Comparison of ENCODE assay signal across 9 mouse cellular contexts in genomic region chr2:13399480-13400072, GRCm38 (mm10).
DNase-seq lines count a peak whose midpoint lies in the region; ATAC-seq and TF ChIP-seq lines count a peak whose summit lies in the region.
"Had no signal": no experiment of that assay in that cellular context is flagged by ENCODE, and none has a peak within 500 bp of the region (broad histone marks: within the 10 kb centered on the region; RNA-seq: fewer than 3 reads in every experiment).

No protein-coding gene starts in this region.

- TF ChIP-seq RAD21 in CH12.LX (IDR thresholded peaks at IDR 0.05; ENCODE audit: low read depth, low read length), result no peak

- H3K4me3 ChIP-seq in intestine, postnatal 0 days (ENCODE audit: low read depth, low read length), result no peak overlapping the region
- no peak overlapping the region for H3K4me3 ChIP-seq in intestine, embryonic 16.5 days (ENCODE audit: low read length)
- no peak overlapping the region for H3K4me3 ChIP-seq in CH12.LX (replicated peaks in 1 of 3; ENCODE audit: low read depth in 2 of 3, low read length in 2 of 3, poor library complexity in 1 of 3)
- H3K4me3 ChIP-seq in forebrain, embryonic 13.5 days, result no peak overlapping the region
- no peak overlapping the region for H3K4me3 ChIP-seq in midbrain, embryonic 11.5 days (ENCODE audit: low read depth, low read length)
- H3K4me3 ChIP-seq: liver, embryonic 13.5 days had no signal

- in situ Hi-C loops in CH12.LX (cut with MboI; ENCODE audit: low pct_ligation_motif_present, low pct_unique_long_range_greater_than_20kb, low sequenced_read_pairs), result loop anchor here (10.0 kb wide), 1 partner anchor 175 kb away; the partner anchor contains the start of gene Vim

- TF ChIP-seq CTCF in intestine, postnatal 0 days (IDR thresholded peaks at IDR 0.05; ENCODE audit: low read depth), result no peak
- no peak for TF ChIP-seq CTCF in CH12.LX (conservative IDR thresholded peaks at IDR 0.05 in 1 of 2, IDR thresholded peaks at IDR 0.05 in 1 of 2; ENCODE audit: low read depth in 2 of 2, low read length in 2 of 2)

- TF ChIP-seq POLR2A in CH12.LX (IDR thresholded peaks at IDR 0.05; ENCODE audit: low read depth, low read length), result no peak

- no peaks in the 10 kb centered on the region for H3K79me2 ChIP-seq in CH12.LX (replicated peaks; ENCODE audit: control insufficient read depth, extremely low read depth, insufficient read depth, poor library complexity, severe bottlenecking)

- ATAC-seq in intestine, postnatal 0 days, result 0 out of 2 replicates have a peak, but pooled peaks have one; percentile 18
- ATAC-seq in intestine, embryonic 16.5 days, result no peak
- ATAC-seq in forebrain, embryonic 13.5 days, result peak; percentile 55
- ATAC-seq in midbrain, embryonic 11.5 days (ENCODE audit: low FRiP score), result peak; percentile 67
- ATAC-seq in megakaryocyte progenitor cell, adult 5-6 weeks (replicated peaks; ENCODE audit: poor library complexity), result no peak

- no peaks in the 10 kb centered on the region for H3K36me3 ChIP-seq in intestine, postnatal 0 days (ENCODE audit: control insufficient read depth, insufficient read depth)
- H3K36me3 ChIP-seq in intestine, embryonic 16.5 days (ENCODE audit: control insufficient read depth, insufficient read depth, low read length), result no peaks in the 10 kb centered on the region
- no peaks in the 10 kb centered on the region for H3K36me3 ChIP-seq in CH12.LX (replicated peaks in 1 of 2; ENCODE audit: control insufficient read depth in 1 of 2, insufficient read depth in 1 of 2, low read length in 1 of 2)
- H3K36me3 ChIP-seq in forebrain, embryonic 13.5 days (ENCODE audit: poor library complexity, severe bottlenecking), result no peaks in the 10 kb centered on the region
- H3K36me3 ChIP-seq in midbrain, embryonic 11.5 days (ENCODE audit: control insufficient read depth, insufficient read depth, low read length), result no peaks in the 10 kb centered on the region
- H3K36me3 ChIP-seq: liver, embryonic 13.5 days had no signal

- H3K27me3 ChIP-seq in intestine, postnatal 0 days (replicated peaks; ENCODE audit: control insufficient read depth, insufficient read depth, low read length), result no peaks in the 10 kb centered on the region
- H3K27me3 ChIP-seq in intestine, embryonic 16.5 days (replicated peaks; ENCODE audit: control insufficient read depth, insufficient read depth, low read length), result no peaks in the 10 kb centered on the region
- no peaks in the 10 kb centered on the region for H3K27me3 ChIP-seq in CH12.LX (replicated peaks)
- H3K27me3 ChIP-seq in forebrain, embryonic 13.5 days, result no peaks in the 10 kb centered on the region
- no peaks in the 10 kb centered on the region for H3K27me3 ChIP-seq in midbrain, embryonic 11.5 days (ENCODE audit: control insufficient read depth, insufficient read depth, low read length)
- H3K27me3 ChIP-seq: liver, embryonic 13.5 days had no signal

- 73% methylated on average over 5 of the region's 5 CpGs for WGBS in intestine, postnatal 0 days
- 67% methylated on average over 5 of the region's 5 CpGs for WGBS in intestine, embryonic 16.5 days
- WGBS in forebrain, embryonic 13.5 days, result 41% methylated on average over 5 of the region's 5 CpGs
- WGBS in midbrain, embryonic 11.5 days, result 62% methylated on average over 5 of the region's 5 CpGs

- no peaks in the 10 kb centered on the region for H3K9me3 ChIP-seq in intestine, postnatal 0 days (ENCODE audit: control insufficient read depth)
- H3K9me3 ChIP-seq in intestine, embryonic 16.5 days (ENCODE audit: control insufficient read depth, low read length), result no peaks in the 10 kb centered on the region
- H3K9me3 ChIP-seq in CH12.LX (replicated peaks; ENCODE audit: low read length), result no peaks in the 10 kb centered on the region
- no peaks in the 10 kb centered on the region for H3K9me3 ChIP-seq in forebrain, embryonic 13.5 days (replicated peaks)
- no peaks in the 10 kb centered on the region; the same call in 1 of the 2 replicates for H3K9me3 ChIP-seq in midbrain, embryonic 11.5 days (ENCODE audit: control insufficient read depth, low read length)
- H3K9me3 ChIP-seq: liver, embryonic 13.5 days had no signal

- no peak for DNase-seq in CH12.LX (ENCODE audit: extremely low read depth)
- no peak for DNase-seq in midbrain, embryonic 11.5 days (ENCODE audit: low spot score, missing footprints)
- DNase-seq in urinary bladder, postnatal 14 days (ENCODE audit: low spot score), result no peak
- no peak for DNase-seq in urinary bladder, postnatal 10 days (ENCODE audit: low spot score)
- DNase-seq: liver, embryonic 13.5 days had no signal

- H3K4me2 ChIP-seq in intestine, postnatal 0 days (replicated peaks; ENCODE audit: low read depth), result no peak overlapping the region
- H3K4me2 ChIP-seq in intestine, embryonic 16.5 days (ENCODE audit: low read depth, low read length), result no peak overlapping the region
- H3K4me2 ChIP-seq in CH12.LX (ENCODE audit: insufficient read depth, low read depth, poor library complexity, severe bottlenecking), result peak overlapping the region; percentile 14; the same call in 1 of the 2 replicates
- peak overlapping the region; percentile 23 for H3K4me2 ChIP-seq in forebrain, embryonic 13.5 days
- H3K4me2 ChIP-seq in midbrain, embryonic 11.5 days, result no peak overlapping the region
- H3K4me2 ChIP-seq: liver, embryonic 13.5 days had no signal

- no peak overlapping the region for H3K9ac ChIP-seq in intestine, postnatal 0 days (ENCODE audit: low read depth, low read length)
- H3K9ac ChIP-seq in intestine, embryonic 16.5 days (ENCODE audit: low read depth, low read length), result no peak overlapping the region
- no peak overlapping the region for H3K9ac ChIP-seq in CH12.LX (ENCODE audit: insufficient read depth, low read depth)
- no peak overlapping the region; the same call in 1 of the 2 replicates for H3K9ac ChIP-seq in forebrain, embryonic 13.5 days
- peak overlapping the region; percentile 16; the same call in 1 of the 2 replicates for H3K9ac ChIP-seq in midbrain, embryonic 11.5 days (ENCODE audit: low read length)
- H3K9ac ChIP-seq: liver, embryonic 13.5 days had no signal

- no peak overlapping the region for H3K27ac ChIP-seq in intestine, postnatal 0 days (ENCODE audit: low read depth, low read length)
- no peak overlapping the region for H3K27ac ChIP-seq in intestine, embryonic 16.5 days (ENCODE audit: low read length)
- H3K27ac ChIP-seq in CH12.LX (ENCODE audit: insufficient read depth, low read depth), result no peak overlapping the region
- peak overlapping the region; percentile 76 for H3K27ac ChIP-seq in forebrain, embryonic 13.5 days
- H3K27ac ChIP-seq in midbrain, embryonic 11.5 days (ENCODE audit: low read depth, low read length), result peak overlapping the region; percentile 87
- H3K27ac ChIP-seq: liver, embryonic 13.5 days had no signal

- H3K4me1 ChIP-seq in intestine, postnatal 0 days (replicated peaks; ENCODE audit: control insufficient read depth, insufficient read depth, low read length), result no peaks in the 10 kb centered on the region
- H3K4me1 ChIP-seq in intestine, embryonic 16.5 days (ENCODE audit: control insufficient read depth, insufficient read depth, low read length), result no peaks in the 10 kb centered on the region; the same call in 1 of the 2 replicates
- peaks cover 9 to 11% of the 10 kb centered on the region in 2 experiments for H3K4me1 ChIP-seq in CH12.LX (ENCODE audit: control insufficient read depth in 1 of 2, insufficient read depth in 2 of 2)
- peaks cover 30% of the 10 kb centered on the region for H3K4me1 ChIP-seq in forebrain, embryonic 13.5 days
- H3K4me1 ChIP-seq in midbrain, embryonic 11.5 days (ENCODE audit: control insufficient read depth, insufficient read depth, low read length), result peaks cover 35% of the 10 kb centered on the region

- dilution Hi-C loops in CH12.LX (cut with MboI; ENCODE audit: extremely low pct_ligation_motif_present, extremely low pct_unique_long_range_greater_than_20kb, low sequenced_read_pairs), result no loop called here

- TF ChIP-seq EP300 in CH12.LX (IDR thresholded peaks at IDR 0.05; ENCODE audit: low read length), result no peak

TF ChIP-seq in CH12.LX, 34 proteins besides CTCF, POLR2A, EP300 and RAD21:
- TF ChIP-seq CHD2 (IDR thresholded peaks at IDR 0.05; ENCODE audit: low read length) (no peak), POLR2AphosphoS2 (IDR thresholded peaks at IDR 0.05; ENCODE audit: low read depth, low read length) (no peak), MEF2A (IDR thresholded peaks at IDR 0.05; ENCODE audit: borderline replicate concordance, low read depth, low read length) (no peak), ETS1 (conservative IDR thresholded peaks at IDR 0.05; ENCODE audit: low read depth, low read length) (no peak), ZC3H11A (IDR thresholded peaks at IDR 0.05; ENCODE audit: low read depth, low read length) (no peak), IRF4 (IDR thresholded peaks at IDR 0.05; ENCODE audit: low read depth, low read length) (no peak), ZMIZ1 (IDR thresholded peaks at IDR 0.05; ENCODE audit: low read depth, low read length) (no peak), UBTF (IDR thresholded peaks at IDR 0.05; ENCODE audit: low read depth, low read length) (no peak), PAX5 (IDR thresholded peaks at IDR 0.05; ENCODE audit: low read length) (no peak), ZNF384 (IDR thresholded peaks at IDR 0.05; ENCODE audit: low read depth, low read length) (no peak), ELF1 (IDR thresholded peaks at IDR 0.05; ENCODE audit: low read depth, low read length) (no peak), MAX (IDR thresholded peaks at IDR 0.05; ENCODE audit: low read length) (no peak), TCF12 (IDR thresholded peaks at IDR 0.05; ENCODE audit: low read depth, low read length) (no peak), SIN3A (IDR thresholded peaks at IDR 0.05; ENCODE audit: low read length) (no peak)

Comparison
In these comparisons a context has a peak if more than half of its experiments do, and no peak if none do; other contexts are left out.
1. ATAC-seq: peak in intestine, postnatal 0 days (single experiment), forebrain, embryonic 13.5 days (single experiment) and midbrain, embryonic 11.5 days (single experiment); none in intestine, embryonic 16.5 days (single experiment) and megakaryocyte progenitor cell, adult 5-6 weeks (single experiment).
2. H3K27ac ChIP-seq: peak in forebrain, embryonic 13.5 days (single experiment) and midbrain, embryonic 11.5 days (single experiment); none in intestine, postnatal 0 days (single experiment), intestine, embryonic 16.5 days (single experiment) and CH12.LX (single experiment).
3. H3K4me2 ChIP-seq: peak in CH12.LX (single experiment) and forebrain, embryonic 13.5 days (single experiment); none in intestine, postnatal 0 days (single experiment), intestine, embryonic 16.5 days (single experiment) and midbrain, embryonic 11.5 days (single experiment).